Mouse (Mus musculus) kidney, embryonic 16.5 days (tissue): Measurements from ENCODE around the gene Trmt1. TPM values are rescaled to one million over a fixed set of nuclear protein-coding genes. Genes with fewer than 3 reads are reported as not detected.
A peak's percentile ranks its signal among the peaks of the same experiment; 100 is the strongest.

Experiments used
- ATAC-seq: fragments of 200-750 bp; cut with Nextera tagmentation; 2 replicates; pipeline ENCODE4 v1.8.0; 2017; ENCODE audit warnings: moderate TSS enrichment; ENCODE audit not compliant: low FRiP score, low TSS enrichment
- H3K27ac ChIP-seq: fragments of 300-500 bp; sonication (generic); 2 replicates; pipeline ENCODE4 v1.5.1; 2014; ENCODE audit warnings: low read length
- H3K27me3 ChIP-seq: fragments of 300-500 bp; sonication (generic); 2 replicates; pipeline ENCODE4 v1.6.1; 2014; ENCODE audit warnings: low read length, control low read depth, mixed read lengths; ENCODE audit not compliant: insufficient read depth
- H3K36me3 ChIP-seq: fragments of 300-500 bp; sonication (generic); 2 replicates; pipeline ENCODE4 v1.6.1; 2014; ENCODE audit warnings: low read length, control low read depth, mixed read lengths; ENCODE audit not compliant: insufficient read depth
- H3K4me1 ChIP-seq: fragments of 300-500 bp; sonication (generic); 2 replicates; pipeline ENCODE4 v1.6.1; 2014; ENCODE audit warnings: low read length, control low read depth, mixed read lengths; ENCODE audit not compliant: insufficient read depth
- H3K4me2 ChIP-seq: fragments of 300-500 bp; sonication (generic); replicated peaks from 2 replicates; pipeline ENCODE4 v1.6.1; 2014; ENCODE audit warnings: low read depth, low read length
- H3K4me3 ChIP-seq: fragments of 300-500 bp; sonication (generic); 2 replicates; pipeline ENCODE4 v1.5.1; 2014; ENCODE audit warnings: mild to moderate bottlenecking, low read length
- H3K9ac ChIP-seq: fragments of 300-500 bp; sonication (generic); replicated peaks from 2 replicates; pipeline ENCODE4 v1.6.1; 2014; ENCODE audit warnings: low read length
- H3K9me3 ChIP-seq: fragments of 300-500 bp; sonication (generic); 2 replicates; pipeline ENCODE4 v1.6.1; 2016; ENCODE audit warnings: low read length, control low read depth
- WGBS: fragments of 180-500 bp; shearing (Covaris S2); extraction: QIAGEN DNeasy Blood & Tissue Kit; methylation state at CpG from one replicate; pipeline ENCODE4 v1.1.7; 2014; 5-methylcytosine and 5-hydroxymethylcytosine counted together
- polyA plus RNA-seq: library from polyadenylated mRNA; unstranded; fragments of >200 nt; fragmentation: Nextera tagmentation; extraction: Ambion mirVana; gene quantifications from 2 replicates; pipeline ENCODE4 v1.2.1, GENCODE M21; 2015

The Trmt1 gene
- polyA plus RNA-seq, 1 experiment from 2014 or later: 81.5 TPM

GRCm38 (mm10) chr8:84725246-84725940 lies 39.3 kb downstream of the Trmt1 start:
- 56% methylated on average over 10 of the region's 10 CpGs for WGBS
- peaks cover 47% of the 10 kb centered on the region for H3K4me1 ChIP-seq
- H3K4me3 ChIP-seq: no peak overlapping the region
- peak overlapping the region; percentile 55 for H3K27ac ChIP-seq
- H3K36me3 ChIP-seq: peaks cover 4% of the 10 kb centered on the region; the same call in 1 of the 2 replicates
- no peaks in the 10 kb centered on the region for H3K9me3 ChIP-seq
- H3K27me3 ChIP-seq: no peaks in the 10 kb centered on the region
- no peak overlapping the region for H3K4me2 ChIP-seq
- ATAC-seq: no peak
- H3K9ac ChIP-seq: peak overlapping the region; percentile 37

- 18% methylated on average over 3 of the region's 3 CpGs for WGBS
- peak overlapping the region; percentile 37 for H3K9ac ChIP-seq
These were observed 39.8 kb downstream of the Trmt1 start for GRCm38 (mm10) chr8:84725941-84726259.

GRCm38 (mm10) chr8:84728474-84728873 lies 42.4 kb downstream of the Trmt1 start:
- ATAC-seq: peak; percentile 17; the same call in 1 of the 2 replicates
- H3K4me1 ChIP-seq: peaks cover 60% of the 10 kb centered on the region
- H3K9ac ChIP-seq: no peak overlapping the region
- H3K27ac ChIP-seq: no peak overlapping the region
- 79% methylated on average over 3 of the region's 3 CpGs for WGBS
- H3K4me2 ChIP-seq: no peak overlapping the region
- H3K4me3 ChIP-seq: no peak overlapping the region
- H3K27me3 ChIP-seq: no peaks in the 10 kb centered on the region
- peaks cover 4% of the 10 kb centered on the region; the same call in 1 of the 2 replicates for H3K36me3 ChIP-seq
- H3K9me3 ChIP-seq: no peaks in the 10 kb centered on the region

More at GRCm38 (mm10) chr8:84725941-84726259, 39.8 kb downstream of the Trmt1 start:
- peaks cover 4% of the 10 kb centered on the region; the same call in 1 of the 2 replicates for H3K36me3 ChIP-seq
- peaks cover 52% of the 10 kb centered on the region for H3K4me1 ChIP-seq
- no peaks in the 10 kb centered on the region for H3K9me3 ChIP-seq
- ATAC-seq: no peak
- peak overlapping the region; percentile 55 for H3K27ac ChIP-seq
- no peaks in the 10 kb centered on the region for H3K27me3 ChIP-seq
- H3K4me2 ChIP-seq: no peak overlapping the region
- no peak overlapping the region for H3K4me3 ChIP-seq

GRCm38 (mm10) chr8:84729921-84730362 lies 43.8 kb downstream of the Trmt1 start:
- Histone ChIP-seq H3K4me2 (no peak overlapping the region), H3K9me3 (no peaks in the 10 kb centered on the region), H3K27ac (no peak overlapping the region; the same call in 1 of the 2 replicates), H3K4me3 (no peak overlapping the region), H3K36me3 (peaks cover 4% of the 10 kb centered on the region; the same call in 1 of the 2 replicates), H3K27me3 (no peaks in the 10 kb centered on the region), H3K4me1 (peaks cover 51% of the 10 kb centered on the region), H3K9ac (no peak overlapping the region)
- ATAC-seq: no peak
- 89% methylated on average over 16 of the region's 16 CpGs for WGBS

GRCm38 (mm10) chr8:84730541-84731370 lies 44.6 kb downstream of the Trmt1 start:
- no peak overlapping the region for H3K4me3 ChIP-seq
- H3K27ac ChIP-seq: peak overlapping the region; percentile 21; the same call in 1 of the 2 replicates
- 45% methylated on average over 9 of the region's 9 CpGs for WGBS
- H3K4me2 ChIP-seq: no peak overlapping the region
- H3K9me3 ChIP-seq: no peaks in the 10 kb centered on the region
- no peak for ATAC-seq
- peaks cover 45% of the 10 kb centered on the region for H3K4me1 ChIP-seq
- peaks cover 5% of the 10 kb centered on the region for H3K27me3 ChIP-seq
- H3K9ac ChIP-seq: peak overlapping the region; percentile 18; the same call in 1 of the 2 replicates
- peaks cover 4% of the 10 kb centered on the region; the same call in 1 of the 2 replicates for H3K36me3 ChIP-seq

GRCm38 (mm10) chr8:84731371-84732177 lies 45.5 kb downstream of the Trmt1 start:
- peak overlapping the region; percentile 21; the same call in 1 of the 2 replicates for H3K27ac ChIP-seq
- no peak for ATAC-seq
- WGBS: 62% methylated on average over 11 of the region's 11 CpGs
- no peak overlapping the region for H3K4me3 ChIP-seq
- peaks cover 42% of the 10 kb centered on the region for H3K4me1 ChIP-seq
- peaks cover 10% of the 10 kb centered on the region for H3K27me3 ChIP-seq
- H3K9ac ChIP-seq: peak overlapping the region; percentile 18; the same call in 1 of the 2 replicates
- H3K4me2 ChIP-seq: no peak overlapping the region
- peaks cover 2% of the 10 kb centered on the region; the same call in 1 of the 2 replicates for H3K36me3 ChIP-seq
- H3K9me3 ChIP-seq: no peaks in the 10 kb centered on the region

- peak overlapping the region; percentile 27; the same call in 1 of the 2 replicates for H3K27ac ChIP-seq
- peaks cover 14% of the 10 kb centered on the region for H3K27me3 ChIP-seq
- no peaks in the 10 kb centered on the region for H3K9me3 ChIP-seq
- H3K36me3 ChIP-seq: no peaks in the 10 kb centered on the region
- no peak overlapping the region for H3K9ac ChIP-seq
- H3K4me3 ChIP-seq: no peak overlapping the region
- no peak overlapping the region for H3K4me2 ChIP-seq
- H3K4me1 ChIP-seq: peaks cover 42% of the 10 kb centered on the region
- no peak for ATAC-seq
- WGBS: 26% methylated on average over 5 of the region's 5 CpGs
These were observed 46.4 kb downstream of the Trmt1 start for GRCm38 (mm10) chr8:84732545-84732944.

- Histone ChIP-seq H3K4me3 (no peak overlapping the region), H3K4me2 (no peak overlapping the region), H3K27me3 (peaks cover 14% of the 10 kb centered on the region), H3K27ac (peak overlapping the region; percentile 27; the same call in 1 of the 2 replicates), H3K4me1 (peaks cover 47% of the 10 kb centered on the region), H3K9me3 (no peaks in the 10 kb centered on the region), H3K9ac (0 out of 2 replicates have a peak overlapping the region, but pooled peaks have one; percentile 33), H3K36me3 (no peaks in the 10 kb centered on the region)
- ATAC-seq: peak; percentile 42
- 22% methylated on average over 6 of the region's 6 CpGs for WGBS
These were observed 46.9 kb downstream of the Trmt1 start for GRCm38 (mm10) chr8:84732996-84733395.

GRCm38 (mm10) chr8:84733959-84734358 lies 47.9 kb downstream of the Trmt1 start:
- Histone ChIP-seq H3K27me3 (peaks cover 19% of the 10 kb centered on the region), H3K9me3 (no peaks in the 10 kb centered on the region), H3K9ac (no peak overlapping the region), H3K27ac (no peak overlapping the region), H3K36me3 (no peaks in the 10 kb centered on the region), H3K4me1 (peaks cover 50% of the 10 kb centered on the region), H3K4me3 (no peak overlapping the region), H3K4me2 (no peak overlapping the region)
- no peak for ATAC-seq
- WGBS: 91% methylated on average over 6 of the region's 6 CpGs
